Mouse (Mus musculus): Measurements from ENCODE around the gene Cd82. TPM values are rescaled to one million over a fixed set of nuclear protein-coding genes. Genes with fewer than 3 reads are reported as not detected.
A peak's percentile ranks its signal among the peaks of the same experiment; 100 is the strongest.

The Cd82 gene
- polyA plus RNA-seq, 1 experiment from 2014 or later, result 5.1 TPM

DNA sequence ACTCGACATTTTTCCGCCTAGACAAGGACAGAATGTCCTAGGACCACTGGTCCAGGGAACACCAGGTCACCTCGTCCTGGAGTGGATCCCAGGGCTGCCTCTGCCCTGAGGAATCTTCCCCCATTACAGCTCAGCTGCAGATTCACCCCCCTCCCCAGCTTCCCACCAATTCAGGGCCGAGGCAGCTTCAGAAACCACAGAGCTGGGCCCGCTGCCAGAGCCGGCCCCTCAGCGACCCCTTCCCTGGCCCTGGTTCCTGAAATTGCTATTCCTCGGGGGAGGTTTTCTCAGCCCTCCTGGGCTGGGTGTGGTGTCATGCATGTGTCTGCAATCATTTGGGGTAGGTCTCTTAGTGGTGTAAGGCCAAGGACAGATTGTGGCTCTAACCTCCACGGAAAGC is 22.5 kb upstream of the Cd82 start:
- H3K27me3 ChIP-seq (ENCODE audit: low read depth, poor library complexity, severe bottlenecking), result peaks cover 31% of the 10 kb centered on the region
- H3K4me1 ChIP-seq, result peaks cover 24% of the 10 kb centered on the region
- no peak overlapping the region for H3K27ac ChIP-seq (replicated peaks)
- 75% methylated on average over 9 of the region's 9 CpGs for WGBS
- no peak for DNase-seq (ENCODE audit: low spot score)
- no peaks in the 10 kb centered on the region for H3K36me3 ChIP-seq
- no peaks in the 10 kb centered on the region for H3K9me3 ChIP-seq (replicated peaks)
- H3K4me3 ChIP-seq, result no peak overlapping the region

GRCm38 (mm10) chr2:93482036-93482644 is 19.2 kb upstream of the Cd82 start:
- Histone ChIP-seq H3K36me3 (no peaks in the 10 kb centered on the region), H3K27me3 (ENCODE audit: low read depth, poor library complexity, severe bottlenecking) (peaks cover 11% of the 10 kb centered on the region; the same call in 1 of the 2 replicates), H3K9me3 (replicated peaks) (no peaks in the 10 kb centered on the region), H3K27ac (replicated peaks) (peak overlapping the region; percentile 34; the same call in 1 of the 2 replicates), H3K4me1 (peaks cover 25% of the 10 kb centered on the region), H3K4me3 (no peak overlapping the region)
- 52% methylated on average over 6 of the region's 6 CpGs for WGBS
- no peak for DNase-seq (ENCODE audit: low spot score)

DNA sequence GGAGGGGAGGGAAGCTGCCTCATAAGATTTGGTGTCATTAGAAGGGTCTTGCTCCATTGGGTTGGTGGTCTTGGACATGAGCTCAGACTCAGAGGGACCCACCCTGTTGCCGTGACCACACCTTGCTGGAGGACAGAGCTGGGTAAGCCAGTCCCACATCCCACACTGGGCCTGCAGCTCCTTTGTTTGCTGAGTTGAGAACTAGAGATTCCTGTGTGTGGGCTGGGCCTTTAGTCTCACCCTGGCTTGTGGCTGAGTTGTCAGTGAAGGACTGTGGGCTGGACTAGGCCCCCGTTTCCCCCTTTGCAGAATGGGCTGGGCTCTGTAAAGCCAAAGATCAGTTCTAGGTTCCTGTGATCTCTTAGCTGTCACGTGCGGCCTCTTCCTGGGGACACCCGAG is 15.8 kb upstream of the Cd82 start:
- no peaks in the 10 kb centered on the region for H3K36me3 ChIP-seq
- no peaks in the 10 kb centered on the region for H3K9me3 ChIP-seq (replicated peaks)
- no peak for DNase-seq (ENCODE audit: low spot score)
- WGBS, result 76% methylated on average over 5 of the region's 5 CpGs
- H3K4me3 ChIP-seq, result no peak overlapping the region
- H3K27ac ChIP-seq (replicated peaks), result no peak overlapping the region
- peaks cover 25% of the 10 kb centered on the region for H3K27me3 ChIP-seq (ENCODE audit: low read depth, poor library complexity, severe bottlenecking)
- peaks cover 29% of the 10 kb centered on the region for H3K4me1 ChIP-seq

- Histone ChIP-seq H3K4me1 (peaks cover 23% of the 10 kb centered on the region), H3K4me3 (no peak overlapping the region), H3K27ac (replicated peaks) (no peak overlapping the region), H3K36me3 (no peaks in the 10 kb centered on the region), H3K9me3 (replicated peaks) (no peaks in the 10 kb centered on the region), H3K27me3 (ENCODE audit: low read depth, poor library complexity, severe bottlenecking) (peaks cover 25% of the 10 kb centered on the region)
- peak; percentile 73 for DNase-seq (ENCODE audit: low spot score)
- 47% methylated on average over 7 of the region's 7 CpGs for WGBS
Measured at GRCm38 (mm10) chr2:93477519-93477918, 14.6 kb upstream of the Cd82 start.

DNA sequence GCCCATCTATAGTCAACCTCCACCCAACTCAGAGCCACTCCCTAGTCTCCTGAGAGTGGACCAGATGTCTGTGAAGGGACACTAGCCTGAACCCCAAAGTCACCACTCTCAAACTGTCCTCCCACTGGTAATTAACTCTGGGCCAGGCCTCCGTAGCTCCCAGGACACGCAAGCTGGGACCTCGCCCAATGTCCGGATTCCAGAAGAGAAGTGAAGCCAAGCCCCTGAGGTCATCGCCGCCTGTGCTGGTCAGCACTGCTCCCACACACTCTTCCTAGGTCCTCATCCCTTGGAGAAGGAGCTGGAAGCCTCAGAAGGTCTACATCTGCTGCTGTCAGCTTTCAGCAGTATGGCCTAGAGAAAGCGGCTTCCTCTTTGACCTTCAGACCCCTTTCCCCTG is 13.5 kb upstream of the Cd82 start:
- no peak for DNase-seq (ENCODE audit: low spot score)
- H3K4me1 ChIP-seq, result peaks cover 12% of the 10 kb centered on the region
- H3K36me3 ChIP-seq, result no peaks in the 10 kb centered on the region
- 88% methylated on average over 7 of the region's 7 CpGs for WGBS
- peaks cover 25% of the 10 kb centered on the region for H3K27me3 ChIP-seq (ENCODE audit: low read depth, poor library complexity, severe bottlenecking)
- no peaks in the 10 kb centered on the region for H3K9me3 ChIP-seq (replicated peaks)
- no peak overlapping the region for H3K27ac ChIP-seq (replicated peaks)
- H3K4me3 ChIP-seq, result no peak overlapping the region

DNA sequence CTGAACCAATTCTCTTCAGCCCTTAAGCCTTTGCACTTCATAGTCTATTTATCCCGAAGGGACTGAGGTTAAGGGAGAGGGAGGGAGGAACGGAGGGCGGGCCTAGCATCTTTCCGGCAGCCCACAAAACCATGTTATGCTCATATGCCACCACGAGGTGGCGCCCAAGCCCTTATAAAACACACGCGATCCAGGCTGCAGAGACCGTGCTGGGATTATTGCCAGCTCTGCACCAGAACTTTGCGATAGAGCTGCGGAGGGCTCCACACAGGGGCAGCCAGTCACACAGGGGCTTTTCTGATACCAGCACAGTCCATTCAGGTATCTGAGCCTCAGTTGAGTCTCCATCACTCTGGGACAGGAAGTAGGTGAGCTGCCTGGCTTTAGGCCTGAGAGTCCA is 12.1 kb upstream of the Cd82 start:
- H3K9me3 ChIP-seq (replicated peaks), result no peaks in the 10 kb centered on the region
- H3K4me1 ChIP-seq, result peaks cover 25% of the 10 kb centered on the region
- WGBS, result 2% methylated on average over 11 of the region's 11 CpGs
- peaks cover 37% of the 10 kb centered on the region for H3K27me3 ChIP-seq (ENCODE audit: low read depth, poor library complexity, severe bottlenecking)
- H3K36me3 ChIP-seq, result no peaks in the 10 kb centered on the region
- no peak overlapping the region for H3K4me3 ChIP-seq
- peak; percentile 85 for DNase-seq (ENCODE audit: low spot score)
- H3K27ac ChIP-seq (replicated peaks), result no peak overlapping the region

- WGBS, result 89% methylated on average over 9 of the region's 9 CpGs
- Histone ChIP-seq H3K36me3 (no peaks in the 10 kb centered on the region), H3K27me3 (ENCODE audit: low read depth, poor library complexity, severe bottlenecking) (peaks cover 44% of the 10 kb centered on the region), H3K27ac (replicated peaks) (no peak overlapping the region), H3K9me3 (replicated peaks) (no peaks in the 10 kb centered on the region), H3K4me1 (peaks cover 29% of the 10 kb centered on the region), H3K4me3 (no peak overlapping the region)
- no peak for DNase-seq (ENCODE audit: low spot score)
Measured at GRCm38 (mm10) chr2:93473915-93474314, 11.0 kb upstream of the Cd82 start.

- 0 out of 2 replicates have a peak overlapping the region, but pooled peaks have one; percentile 46 for H3K27ac ChIP-seq (replicated peaks)
- WGBS, result 17% methylated on average over 3 of the region's 3 CpGs
- DNase-seq (ENCODE audit: low spot score), result peak; percentile 74
- H3K36me3 ChIP-seq, result no peaks in the 10 kb centered on the region
- H3K27me3 ChIP-seq (ENCODE audit: low read depth, poor library complexity, severe bottlenecking), result peaks cover 55% of the 10 kb centered on the region
- peaks cover 33% of the 10 kb centered on the region for H3K4me1 ChIP-seq
- H3K9me3 ChIP-seq (replicated peaks), result no peaks in the 10 kb centered on the region
- H3K4me3 ChIP-seq, result peak overlapping the region; percentile 47; the same call in 1 of the 2 replicates
Measured at GRCm38 (mm10) chr2:93470849-93471576, 8.1 kb upstream of the Cd82 start.

DNA sequence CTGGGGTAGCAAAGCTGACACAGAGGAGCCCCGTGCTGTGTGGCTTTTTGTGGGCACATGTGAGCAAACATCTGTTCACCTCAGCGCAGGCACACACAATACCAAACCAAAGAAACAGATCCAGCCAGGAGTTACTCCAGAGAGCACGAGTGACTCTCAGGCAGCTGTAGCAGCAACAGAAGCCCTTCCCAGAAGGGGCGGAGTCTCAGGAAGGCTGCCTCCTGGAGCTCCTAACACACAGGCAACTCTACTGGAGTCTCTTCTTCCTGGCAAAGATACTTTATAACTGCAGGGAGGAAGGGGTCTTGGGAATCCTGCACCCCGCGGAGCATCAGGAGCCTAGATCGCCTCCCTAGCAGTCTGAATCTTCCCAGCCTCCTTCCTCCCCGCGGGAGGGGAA is 7.2 kb upstream of the Cd82 start:
- H3K4me1 ChIP-seq, result peaks cover 30% of the 10 kb centered on the region
- no peaks in the 10 kb centered on the region for H3K36me3 ChIP-seq
- H3K4me3 ChIP-seq, result peak overlapping the region; percentile 47
- H3K9me3 ChIP-seq (replicated peaks), result no peaks in the 10 kb centered on the region
- under 1% methylated on average over 9 of the region's 9 CpGs for WGBS
- peak; percentile 49 for DNase-seq (ENCODE audit: low spot score)
- peaks cover 54% of the 10 kb centered on the region for H3K27me3 ChIP-seq (ENCODE audit: low read depth, poor library complexity, severe bottlenecking)
- peak overlapping the region; percentile 46 for H3K27ac ChIP-seq (replicated peaks)

DNA sequence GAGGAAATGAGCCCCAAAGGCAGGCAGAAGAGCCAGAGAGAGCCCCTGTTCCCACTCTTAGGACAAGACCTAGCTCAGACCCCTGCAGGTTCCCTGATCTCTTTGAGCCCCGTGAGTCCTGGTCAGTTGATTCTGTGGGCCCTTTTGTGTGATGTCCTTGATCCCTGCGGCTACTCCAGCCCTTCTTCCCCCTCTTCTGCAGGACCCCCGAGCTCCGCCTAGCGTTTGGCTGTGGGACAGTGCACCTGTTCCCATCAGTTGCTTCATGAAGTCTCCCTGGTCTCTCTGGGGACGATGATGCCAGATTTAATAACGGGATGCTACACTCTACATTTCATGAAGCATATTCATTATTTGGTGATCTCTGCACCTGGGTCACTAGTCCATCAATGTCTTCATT is 6.2 kb upstream of the Cd82 start:
- no peak overlapping the region for H3K4me3 ChIP-seq
- H3K36me3 ChIP-seq, result no peaks in the 10 kb centered on the region
- H3K27me3 ChIP-seq (ENCODE audit: low read depth, poor library complexity, severe bottlenecking), result peaks cover 62% of the 10 kb centered on the region
- peak; percentile 76 for DNase-seq (ENCODE audit: low spot score)
- WGBS, result 7% methylated on average over 7 of the region's 7 CpGs
- H3K9me3 ChIP-seq (replicated peaks), result no peaks in the 10 kb centered on the region
- H3K4me1 ChIP-seq, result peaks cover 29% of the 10 kb centered on the region
- peak overlapping the region; percentile 57 for H3K27ac ChIP-seq (replicated peaks)

DNA sequence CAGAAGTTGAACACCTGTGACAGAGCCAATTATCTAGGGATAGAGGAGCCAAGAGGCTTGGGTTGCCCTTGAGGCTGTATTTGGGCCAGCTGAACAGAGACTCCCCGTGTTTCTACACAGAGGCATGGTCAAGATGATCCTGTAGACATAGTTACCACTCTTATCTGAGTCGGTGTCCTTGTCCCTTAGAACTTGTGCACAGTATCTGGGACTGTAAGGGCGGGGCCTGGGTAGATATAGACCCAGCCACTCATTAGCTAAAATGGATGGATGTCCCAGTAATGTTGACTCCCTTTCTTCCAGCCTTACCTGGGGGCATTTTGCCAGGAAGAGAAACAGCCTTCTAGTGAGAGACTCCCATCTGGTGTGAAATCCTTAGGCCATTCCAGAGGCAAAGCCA is 3.4 kb upstream of the Cd82 start:
- H3K4me3 ChIP-seq, result no peak overlapping the region
- no peaks in the 10 kb centered on the region for H3K9me3 ChIP-seq (replicated peaks)
- no peak overlapping the region for H3K27ac ChIP-seq (replicated peaks)
- H3K36me3 ChIP-seq, result no peaks in the 10 kb centered on the region
- DNase-seq (ENCODE audit: low spot score), result no peak
- WGBS, result 85% methylated on average over 3 of the region's 3 CpGs
- H3K27me3 ChIP-seq (ENCODE audit: low read depth, poor library complexity, severe bottlenecking), result peaks cover 90% of the 10 kb centered on the region
- peaks cover 51% of the 10 kb centered on the region for H3K4me1 ChIP-seq

DNA sequence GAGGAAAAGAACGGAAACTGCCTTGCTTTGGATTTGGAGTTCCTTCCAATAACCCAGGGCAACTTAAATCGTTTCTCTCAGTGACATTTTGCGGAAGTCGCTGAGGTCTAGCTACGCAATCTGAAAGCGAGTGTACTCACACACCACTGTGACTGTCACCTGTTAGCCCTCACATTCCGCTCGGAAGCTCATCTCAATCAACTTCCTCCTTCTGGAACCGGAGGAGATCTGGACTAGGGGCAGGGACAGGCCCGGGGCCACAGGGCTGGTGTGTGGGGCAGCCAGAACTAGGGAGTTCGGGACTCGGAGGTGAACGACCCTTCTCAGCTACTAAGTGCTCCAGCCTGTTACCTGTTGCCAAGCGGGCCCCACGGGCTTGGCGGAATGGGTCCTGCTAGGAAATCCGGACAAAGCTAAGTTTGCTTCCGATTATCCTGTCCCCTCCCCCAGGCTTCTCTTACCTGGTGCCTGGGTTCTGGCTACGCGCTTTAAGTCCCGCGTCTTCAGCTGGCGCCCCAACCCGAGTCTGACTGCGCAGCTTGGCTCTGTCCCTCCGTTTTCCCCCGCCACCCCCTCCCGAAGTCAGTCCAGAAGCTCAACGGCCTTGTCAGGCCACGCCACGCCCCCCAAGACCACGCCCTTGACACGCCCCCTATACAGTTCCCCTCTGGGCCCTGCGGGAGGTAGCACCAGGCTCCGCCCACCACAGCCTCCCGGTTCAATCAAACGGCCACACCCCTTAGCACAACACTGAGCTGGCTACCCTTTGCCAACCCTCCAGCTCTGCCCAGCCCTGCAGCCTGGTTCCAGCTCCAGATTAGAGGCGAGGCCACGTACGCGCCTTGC is 848 bp downstream of the Cd82 start:
- H3K27me3 ChIP-seq (ENCODE audit: low read depth, poor library complexity, severe bottlenecking), result peaks cover 84% of the 10 kb centered on the region
- whole genome bisulfite sequencing, result 3% methylated on average over 41 of the region's 41 CpGs
- peak overlapping the region; percentile 76 for H3K27ac ChIP-seq (replicated peaks)
- peak overlapping the region; percentile 56 for H3K4me3 ChIP-seq
- peaks cover 35% of the 10 kb centered on the region for H3K4me1 ChIP-seq
- peaks cover 6% of the 10 kb centered on the region; the same call in 1 of the 2 replicates for H3K9me3 ChIP-seq (replicated peaks)
- DNase-seq (ENCODE audit: low spot score), result peak; percentile 92
- 0 out of 2 replicates have a peak, but pooled peaks cover 3% of the 10 kb centered on the region for H3K36me3 ChIP-seq

Data from midbrain, embryonic 10.5 days (tissue).